Mouse (Mus musculus): ENCODE measurements at regions not wholly inside any gene's neighbourhood (a gene's known extent, or its start where the extent isn't known, plus 50 kb on each side); places are given as distances from the start of the nearest gene placed in this dataset.

GRCm38 (mm10) chr5:44999032-44999431 lies 199.6 kb upstream of the Ldb2 start:
- no peak overlapping the region for H3K4me3 ChIP-seq (ENCODE audit: low read depth, low read length)
- no peaks in the 10 kb centered on the region for H3K4me1 ChIP-seq (replicated peaks; ENCODE audit: control insufficient read depth, insufficient read depth)
- no peaks in the 10 kb centered on the region for H3K27me3 ChIP-seq (ENCODE audit: control insufficient read depth, insufficient read depth, low read length)
- H3K36me3 ChIP-seq (ENCODE audit: control insufficient read depth, insufficient read depth, low read length): no peaks in the 10 kb centered on the region
- no peak overlapping the region for H3K27ac ChIP-seq (replicated peaks)
- ATAC-seq (ENCODE audit: low FRiP score, low TSS enrichment) (no peak), DNase-seq (ENCODE audit: low spot score) (no peak)
- no peak overlapping the region for H3K4me2 ChIP-seq (replicated peaks; ENCODE audit: low read depth)
- no peaks in the 10 kb centered on the region for H3K9me3 ChIP-seq (ENCODE audit: control insufficient read depth, low read length)
- H3K9ac ChIP-seq (ENCODE audit: low read length): no peak overlapping the region
- 56% methylated on average over 3 of the region's 3 CpGs for WGBS
- TF ChIP-seq CTCF (IDR thresholded peaks at IDR 0.05; ENCODE audit: low read depth) (no peak), EP300 (optimal IDR thresholded peaks at IDR 0.05) (no peak)

DNA sequence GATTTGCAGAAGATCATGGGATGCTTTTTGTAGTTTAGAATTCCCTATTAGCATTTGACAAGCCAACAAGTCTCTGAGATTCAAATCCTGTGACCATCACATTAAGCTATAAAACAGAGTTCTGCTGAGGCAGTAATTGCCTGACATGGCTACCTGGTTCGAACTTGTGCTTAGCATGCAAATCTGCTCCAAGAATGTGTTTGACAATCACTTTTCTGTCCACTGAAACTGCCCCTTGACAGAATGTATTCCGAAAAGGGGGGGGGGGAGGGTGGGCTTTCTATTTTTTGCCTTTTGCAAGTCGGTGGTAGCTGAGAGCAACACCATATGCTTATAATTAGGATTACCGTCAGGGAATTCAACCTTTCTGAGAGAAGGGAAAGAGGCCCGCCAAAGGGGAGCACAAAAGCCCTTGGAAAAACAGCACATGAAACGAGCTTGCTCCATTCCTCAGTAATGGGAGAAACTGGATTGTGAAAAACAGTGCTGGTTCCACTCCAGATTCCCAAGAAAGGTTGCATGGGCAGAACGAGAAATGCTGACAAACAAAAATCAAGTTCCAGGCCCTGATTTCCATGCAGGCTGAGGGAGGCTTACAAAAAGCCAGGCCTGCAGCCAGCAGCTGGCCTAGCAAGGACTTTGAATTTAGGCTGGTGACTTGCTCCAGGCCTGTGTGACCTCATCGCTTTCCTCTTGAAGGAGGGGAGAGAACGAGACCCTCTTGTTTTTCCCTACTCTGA lies 176.1 kb upstream of the Ldb2 start:
- DNase-seq (ENCODE audit: low spot score) (no peak), ATAC-seq (ENCODE audit: low FRiP score, low TSS enrichment) (no peak)
- Histone ChIP-seq H3K4me3 (ENCODE audit: low read depth, low read length) (no peak overlapping the region), H3K9ac (ENCODE audit: low read length) (no peak overlapping the region), H3K36me3 (ENCODE audit: control insufficient read depth, insufficient read depth, low read length) (no peaks in the 10 kb centered on the region), H3K27me3 (ENCODE audit: control insufficient read depth, insufficient read depth, low read length) (no peaks in the 10 kb centered on the region), H3K9me3 (ENCODE audit: control insufficient read depth, low read length) (no peaks in the 10 kb centered on the region), H3K4me1 (replicated peaks; ENCODE audit: control insufficient read depth, insufficient read depth) (no peaks in the 10 kb centered on the region), H3K27ac (replicated peaks) (0 out of 2 replicates have a peak overlapping the region, but pooled peaks have one; percentile 30), H3K4me2 (replicated peaks; ENCODE audit: low read depth) (no peak overlapping the region)
- WGBS: 30% methylated on average over 9 of the region's 9 CpGs
- no peak for TF ChIP-seq CTCF (IDR thresholded peaks at IDR 0.05; ENCODE audit: low read depth)
- TF ChIP-seq EP300 (optimal IDR thresholded peaks at IDR 0.05): no peak

GRCm38 (mm10) chr5:44943023-44943921 lies 143.8 kb upstream of the Ldb2 start:
- H3K4me1 ChIP-seq (replicated peaks; ENCODE audit: control insufficient read depth, insufficient read depth): peaks cover 3% of the 10 kb centered on the region; the same call in 1 of the 2 replicates
- H3K4me3 ChIP-seq (ENCODE audit: low read depth, low read length): no peak overlapping the region
- no peaks in the 10 kb centered on the region for H3K36me3 ChIP-seq (ENCODE audit: control insufficient read depth, insufficient read depth, low read length)
- no peak overlapping the region for H3K4me2 ChIP-seq (replicated peaks; ENCODE audit: low read depth)
- H3K27me3 ChIP-seq (ENCODE audit: control insufficient read depth, insufficient read depth, low read length): no peaks in the 10 kb centered on the region
- no peak for DNase-seq (ENCODE audit: low spot score)
- H3K27ac ChIP-seq (replicated peaks): 0 out of 2 replicates have a peak overlapping the region, but pooled peaks have one; percentile 18
- no peak overlapping the region for H3K9ac ChIP-seq (ENCODE audit: low read length)
- 25% methylated on average over 7 of the region's 7 CpGs for WGBS
- H3K9me3 ChIP-seq (ENCODE audit: control insufficient read depth, low read length): no peaks in the 10 kb centered on the region
- ATAC-seq (ENCODE audit: low FRiP score, low TSS enrichment): no peak
- TF ChIP-seq CTCF (IDR thresholded peaks at IDR 0.05; ENCODE audit: low read depth) (no peak), EP300 (optimal IDR thresholded peaks at IDR 0.05) (no peak)

- Histone ChIP-seq H3K4me2 (replicated peaks; ENCODE audit: low read depth) (no peak overlapping the region), H3K27me3 (ENCODE audit: control insufficient read depth, insufficient read depth, low read length) (no peaks in the 10 kb centered on the region), H3K4me1 (replicated peaks; ENCODE audit: control insufficient read depth, insufficient read depth) (peaks cover 3% of the 10 kb centered on the region; the same call in 1 of the 2 replicates), H3K9ac (ENCODE audit: low read length) (no peak overlapping the region), H3K9me3 (ENCODE audit: control insufficient read depth, low read length) (no peaks in the 10 kb centered on the region), H3K27ac (replicated peaks) (no peak overlapping the region), H3K36me3 (ENCODE audit: control insufficient read depth, insufficient read depth, low read length) (no peaks in the 10 kb centered on the region), H3K4me3 (ENCODE audit: low read depth, low read length) (no peak overlapping the region)
- no peak for DNase-seq (ENCODE audit: low spot score)
- no peak for ATAC-seq (ENCODE audit: low FRiP score, low TSS enrichment)
- TF ChIP-seq CTCF (IDR thresholded peaks at IDR 0.05; ENCODE audit: low read depth): no peak
- TF ChIP-seq EP300 (optimal IDR thresholded peaks at IDR 0.05): no peak
- WGBS: 45% methylated on average over 2 of the region's 2 CpGs
These were observed 143.1 kb upstream of the Ldb2 start for GRCm38 (mm10) chr5:44942575-44942974.

- Histone ChIP-seq H3K9me3 (ENCODE audit: control insufficient read depth, low read length) (no peaks in the 10 kb centered on the region), H3K27ac (replicated peaks) (no peak overlapping the region), H3K4me3 (ENCODE audit: low read depth, low read length) (no peak overlapping the region), H3K9ac (ENCODE audit: low read length) (no peak overlapping the region), H3K27me3 (ENCODE audit: control insufficient read depth, insufficient read depth, low read length) (no peaks in the 10 kb centered on the region), H3K36me3 (ENCODE audit: control insufficient read depth, insufficient read depth, low read length) (no peaks in the 10 kb centered on the region), H3K4me2 (replicated peaks; ENCODE audit: low read depth) (no peak overlapping the region), H3K4me1 (replicated peaks; ENCODE audit: control insufficient read depth, insufficient read depth) (no peaks in the 10 kb centered on the region)
- DNase-seq (ENCODE audit: low spot score): no peak
- TF ChIP-seq CTCF (IDR thresholded peaks at IDR 0.05; ENCODE audit: low read depth): no peak
- no peak for TF ChIP-seq EP300 (optimal IDR thresholded peaks at IDR 0.05)
- ATAC-seq (ENCODE audit: low FRiP score, low TSS enrichment): no peak
- WGBS: 24% methylated on average over 2 of the region's 2 CpGs
These were observed 126.0 kb upstream of the Ldb2 start for GRCm38 (mm10) chr5:44925476-44925875.

Data from stomach, postnatal 0 days (tissue).